Mouse (Mus musculus): ENCODE data around the gene 1700021F05Rik. TPM values are rescaled to one million over a fixed set of nuclear protein-coding genes. Genes with fewer than 3 reads are reported as not detected.
A peak's percentile ranks its signal among the peaks of the same experiment; 100 is the strongest.

Gene 1700021F05Rik
- total RNA-seq, 2 experiments from 2014 or later: 19.3 to 25.0 TPM

GRCm38 (mm10) chr10:43488258-43488657, 52.5 kb downstream of the 1700021F05Rik start:
- no peak for ATAC-seq (replicated peaks; ENCODE audit: low FRiP score, poor library complexity, severe bottlenecking)

DNA sequence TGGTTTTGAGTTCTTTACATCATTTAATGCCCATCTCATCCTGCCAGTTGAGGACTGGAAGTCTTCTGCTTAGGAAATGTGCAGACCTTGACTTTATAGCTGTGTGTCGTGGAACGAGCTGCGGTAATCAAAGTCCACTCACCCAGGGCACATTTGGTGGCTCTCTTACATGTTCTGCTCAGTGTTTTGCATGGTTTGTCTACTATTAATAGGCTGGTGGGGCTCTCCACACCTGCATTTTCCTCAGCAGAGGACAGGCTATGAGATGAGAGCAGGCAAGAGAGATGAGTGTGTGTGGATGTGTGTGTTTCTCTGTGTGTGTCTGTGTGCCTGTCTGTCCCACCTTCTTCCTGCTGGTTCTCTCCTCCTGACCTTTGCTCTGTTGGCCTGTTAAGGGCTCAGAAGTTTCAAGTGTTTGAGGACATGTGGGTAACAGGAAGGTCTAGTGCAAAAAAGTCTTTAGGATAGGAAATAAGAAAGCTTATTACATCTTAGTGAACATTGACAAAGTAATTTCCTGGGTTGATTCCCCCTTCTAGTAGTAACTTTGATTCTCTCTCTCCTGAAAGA, 53.3 kb downstream of the 1700021F05Rik start:
- ATAC-seq (replicated peaks; ENCODE audit: low FRiP score, poor library complexity, severe bottlenecking): no peak

DNA sequence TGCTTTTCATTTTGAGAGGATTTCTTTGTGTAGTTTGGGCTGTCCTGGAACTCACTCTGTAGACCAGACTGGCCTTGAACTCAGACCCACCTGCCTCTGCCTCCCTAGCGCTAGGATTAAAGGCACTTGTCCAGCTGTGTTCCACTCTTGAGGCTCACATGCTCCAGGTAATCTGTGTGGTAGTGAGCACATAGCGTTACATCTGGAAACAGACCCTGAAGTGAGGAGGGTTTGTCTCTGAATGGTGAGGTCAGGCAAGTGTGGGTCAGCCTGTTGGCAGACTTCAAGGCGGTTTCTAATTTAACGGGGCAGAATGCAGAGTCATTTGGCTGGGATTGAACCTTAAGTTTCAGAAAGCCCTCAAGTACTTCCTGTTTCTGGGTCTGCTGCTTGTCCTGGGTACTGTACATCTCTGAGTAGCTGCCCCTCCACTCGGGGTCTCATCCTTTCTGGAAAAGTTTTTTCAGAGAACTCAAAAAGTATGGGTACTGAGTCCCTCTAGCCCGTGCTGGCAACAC, 55.0 kb downstream of the 1700021F05Rik start:
- no peak for ATAC-seq (replicated peaks; ENCODE audit: low FRiP score, poor library complexity, severe bottlenecking)

- ATAC-seq (replicated peaks; ENCODE audit: low FRiP score, poor library complexity, severe bottlenecking): no peak
These were observed 57.3 kb downstream of the 1700021F05Rik start for GRCm38 (mm10) chr10:43483426-43483995.

DNA sequence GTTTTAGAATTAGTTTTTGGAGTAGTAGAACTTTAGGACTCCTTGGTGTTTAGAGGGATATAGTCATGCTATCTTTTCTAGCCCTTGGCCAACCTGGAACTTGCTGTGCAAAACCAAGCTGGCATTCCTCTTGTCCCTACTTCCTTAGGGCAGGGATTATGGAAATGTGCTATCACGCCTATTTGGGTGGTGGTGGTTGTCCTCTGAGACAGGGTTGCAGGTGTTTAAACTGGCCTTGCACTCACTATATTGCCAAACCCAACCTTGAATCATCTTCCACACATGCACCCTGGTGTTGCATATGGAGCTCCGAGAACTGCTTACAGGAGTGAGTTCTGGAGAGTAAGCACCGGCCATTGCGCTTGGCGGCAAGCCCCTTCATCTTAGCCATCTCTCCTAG, 58.8 kb downstream of the 1700021F05Rik start:
- no peak for ATAC-seq (replicated peaks; ENCODE audit: low FRiP score, poor library complexity, severe bottlenecking)

GRCm38 (mm10) chr10:43481179-43481578, 59.6 kb downstream of the 1700021F05Rik start:
- no peak for ATAC-seq (replicated peaks; ENCODE audit: low FRiP score, poor library complexity, severe bottlenecking)

DNA sequence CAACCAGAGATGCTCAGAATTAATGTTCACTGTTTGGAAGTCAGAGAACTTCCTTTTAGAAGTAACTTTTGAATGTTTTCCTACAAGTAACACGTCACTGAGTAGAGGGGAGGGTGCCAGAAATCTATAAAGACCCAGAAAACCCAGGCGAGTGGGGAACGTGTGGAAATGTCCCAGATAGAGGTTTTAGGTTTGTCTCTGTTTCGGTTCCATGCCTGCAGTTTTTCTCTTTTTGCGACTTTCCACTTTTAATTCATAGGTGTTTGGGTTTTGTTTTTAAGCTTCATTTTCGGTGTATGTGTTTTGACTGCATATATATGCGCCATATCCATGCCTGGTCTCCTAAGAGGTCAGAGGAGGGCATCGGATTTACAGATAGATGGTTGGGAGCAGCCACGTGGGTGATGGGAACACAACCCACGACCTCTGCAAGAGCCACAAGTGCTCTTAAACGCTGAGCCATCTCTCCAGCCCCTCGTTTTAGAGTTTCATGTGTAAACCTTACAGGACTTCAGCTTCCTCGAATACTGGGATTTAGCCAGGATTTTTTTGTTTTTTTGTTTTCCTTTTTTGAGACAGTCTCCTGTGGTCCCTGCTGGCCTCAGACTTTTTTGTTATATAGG, 60.5 kb downstream of the 1700021F05Rik start:
- ATAC-seq (replicated peaks; ENCODE audit: low FRiP score, poor library complexity, severe bottlenecking): no peak

GRCm38 (mm10) chr10:43479436-43480157, 61.2 kb downstream of the 1700021F05Rik start:
- peak; percentile 95 for ATAC-seq (replicated peaks; ENCODE audit: low FRiP score, poor library complexity, severe bottlenecking)

GRCm38 (mm10) chr10:43478751-43479435, 61.9 kb downstream of the 1700021F05Rik start, which contains the start of gene Bend3:
Gene Bend3 (plus strand): TSS chr10:43478831.
- no peak for ATAC-seq (replicated peaks; ENCODE audit: low FRiP score, poor library complexity, severe bottlenecking)

- ATAC-seq (replicated peaks; ENCODE audit: low FRiP score, poor library complexity, severe bottlenecking): no peak
These were observed 62.7 kb downstream of the 1700021F05Rik start for GRCm38 (mm10) chr10:43477865-43478681.

GRCm38 (mm10) chr10:43477459-43477858, 63.3 kb downstream of the 1700021F05Rik start:
- ATAC-seq (replicated peaks; ENCODE audit: low FRiP score, poor library complexity, severe bottlenecking): no peak

DNA sequence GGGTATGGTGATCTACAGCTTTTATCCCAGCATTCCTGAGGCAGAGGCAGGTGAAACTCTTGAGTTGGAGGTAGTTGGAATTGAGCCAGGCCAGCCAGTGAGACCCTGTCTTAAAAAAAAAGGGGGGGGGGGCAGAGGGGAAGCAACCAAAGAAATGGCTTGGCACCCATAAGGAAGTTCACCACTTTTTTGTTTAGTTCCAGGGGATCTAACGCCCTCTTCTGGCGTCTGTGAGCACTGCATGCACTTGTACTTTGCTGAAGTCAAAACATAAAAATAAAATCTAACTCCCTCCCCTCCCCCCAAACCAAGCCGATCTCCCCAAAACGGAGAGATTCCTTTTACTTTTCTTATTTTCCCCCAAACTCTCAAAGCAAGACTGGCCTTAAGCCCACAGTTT, 65.4 kb downstream of the 1700021F05Rik start:
- ATAC-seq (replicated peaks; ENCODE audit: low FRiP score, poor library complexity, severe bottlenecking): no peak

Other genes starting within 250 kb of the 1700021F05Rik start
- gene Bend3, start 62.2 kb downstream of the 1700021F05Rik start, total RNA-seq (2015; ENCODE audit: low replicate concordance): 0.42 and 5.4 TPM in 2 replicates
- 0.13 and 2.6 TPM in 2 replicates for gene Bend3, start 62.2 kb downstream of the 1700021F05Rik start, total RNA-seq (2017; ENCODE audit: low replicate concordance)
- 41.8 TPM in 1 of 2 replicates, not detected in the other for gene Gm9803, start 16.9 kb downstream of the 1700021F05Rik start, total RNA-seq (2015; ENCODE audit: low replicate concordance)
- gene Gm9803, start 16.9 kb downstream of the 1700021F05Rik start, total RNA-seq (2017; ENCODE audit: low replicate concordance): not detected in 2 replicates
- gene Cd24a, start 37.3 kb upstream of the 1700021F05Rik start, total RNA-seq (2015; ENCODE audit: low replicate concordance): 6,032 and 6,430 TPM in 2 replicates
- 6,106 and 7,183 TPM in 2 replicates for gene Cd24a, start 37.3 kb upstream of the 1700021F05Rik start, total RNA-seq (2017; ENCODE audit: low replicate concordance)

Measured in erythroid progenitor cell, adult 5-6 weeks (primary cell).